In genomic region chr14:27741248-27741916, GRCm38 (mm10) we compare ENCODE assay signal across 8 mouse cellular contexts.
DNase-seq lines count a peak whose midpoint lies in the region; ATAC-seq and TF ChIP-seq lines count a peak whose summit lies in the region.

No protein-coding gene starts in this region.

- WGBS in large intestine, adult 2 months, result 14% methylated on average over 3 of the region's 3 CpGs
- WGBS in lung, adult 2 months, result 22% methylated on average over 3 of the region's 3 CpGs

- H3K4me1 ChIP-seq in lung, adult 2 months (ENCODE audit: control insufficient read depth, insufficient read depth, low read length), result no peaks in the 10 kb centered on the region

- H3K4me3 ChIP-seq in lung, adult 2 months (replicated peaks; ENCODE audit: extremely low read depth, low read depth, low read length), result no peak overlapping the region

- no peak for TF ChIP-seq POLR2A in lung, adult 2 months (IDR thresholded peaks at IDR 0.05; ENCODE audit: borderline replicate concordance, extremely low read depth, low read depth, low read length)

- TF ChIP-seq CTCF in lung, adult 2 months (IDR thresholded peaks at IDR 0.05; ENCODE audit: insufficient read depth, low read length), result peak; percentile 43; the same call in 1 of the 2 replicates

- DNase-seq in CD4-positive helper T cell, adult 2 months (ENCODE audit: low read depth, low spot score), result peak; percentile 45
- peak; percentile 74 for DNase-seq in MN1 (ENCODE audit: low spot score)
- DNase-seq in cerebellum, adult 18-20 months, result peak; percentile 65 to 79
- peak; percentile 74 for DNase-seq in forelimb bud, embryonic 11.5 days (ENCODE audit: low read depth, low spot score)
- peak; percentile 18 for DNase-seq in large intestine, adult 2 months (ENCODE audit: low read depth, low spot score)
- DNase-seq in lung, adult 2 months, result peak; percentile 54
- DNase-seq in right cerebral cortex, adult 18-20 months, result peak; percentile 72

- ATAC-seq in erythroblast, adult 5-6 weeks (replicated peaks; ENCODE audit: low FRiP score, poor library complexity, severe bottlenecking), result no peak

Comparison
In these comparisons a context has a peak if more than half of its experiments do, and no peak if none do; other contexts are left out.
1. DNase-seq: peak in every context shown above with its lines; median percentile 74 in MN1; 74 in forelimb bud, embryonic 11.5 days; 72 in cerebellum, adult 18-20 months; 72 in right cerebral cortex, adult 18-20 months; 54 in lung, adult 2 months; 45 in CD4-positive helper T cell, adult 2 months; 18 in large intestine, adult 2 months.